ENCODE assay signal across 11 mouse cellular contexts in genomic region chr6:5859630-5860029, GRCm38 (mm10).
DNase-seq lines count a peak whose midpoint lies in the region; ATAC-seq and TF ChIP-seq lines count a peak whose summit lies in the region.
"Had no signal": no experiment of that assay in that cellular context is flagged by ENCODE, and none has a peak within 500 bp of the region (broad histone marks: within the 10 kb centered on the region; RNA-seq: fewer than 3 reads in every experiment).

No protein-coding gene starts in this region.

- TF ChIP-seq RAD21 in CH12.LX (IDR thresholded peaks at IDR 0.05; ENCODE audit: low read depth, low read length) = no peak

- H3K9me3 ChIP-seq in CH12.LX (replicated peaks; ENCODE audit: low read length) = no peaks in the 10 kb centered on the region
- no peaks in the 10 kb centered on the region for H3K9me3 ChIP-seq in embryonic facial prominence, embryonic 15.5 days (replicated peaks)
- no peaks in the 10 kb centered on the region for H3K9me3 ChIP-seq in limb, embryonic 13.5 days
- no peaks in the 10 kb centered on the region for H3K9me3 ChIP-seq in midbrain, embryonic 14.5 days (ENCODE audit: control insufficient read depth, low read length)

- WGBS in embryonic facial prominence, embryonic 15.5 days = 49% methylated on average over 8 of the region's 8 CpGs
- 50% methylated on average over 8 of the region's 8 CpGs for WGBS in limb, embryonic 13.5 days
- WGBS in midbrain, embryonic 14.5 days = 73% methylated on average over 8 of the region's 8 CpGs

- ATAC-seq in embryonic facial prominence, embryonic 15.5 days (ENCODE audit: insufficient number of reproducible peaks, low FRiP score, low TSS enrichment, low read depth) = no peak
- no peak for ATAC-seq in limb, embryonic 13.5 days (ENCODE audit: low FRiP score, low read depth)
- ATAC-seq in midbrain, embryonic 14.5 days (ENCODE audit: low FRiP score, low TSS enrichment) = peak; percentile 25; the same call in 1 of the 2 replicates
- ATAC-seq: activated CD4-positive, CD25-positive, alpha-beta regulatory T cell, adult 4 months had no signal

- no peak overlapping the region for H3K27ac ChIP-seq in CH12.LX (ENCODE audit: insufficient read depth, low read depth)
- H3K27ac ChIP-seq in embryonic facial prominence, embryonic 15.5 days (replicated peaks) = no peak overlapping the region
- H3K27ac ChIP-seq in limb, embryonic 13.5 days = 0 out of 2 replicates have a peak overlapping the region, but pooled peaks have one; percentile 6
- no peak overlapping the region for H3K27ac ChIP-seq in midbrain, embryonic 14.5 days (replicated peaks; ENCODE audit: low read depth, low read length)

- no peak overlapping the region for H3K4me3 ChIP-seq in CH12.LX (replicated peaks in 1 of 3; ENCODE audit: low read depth in 2 of 3, low read length in 2 of 3, poor library complexity in 1 of 3)
- no peak overlapping the region for H3K4me3 ChIP-seq in embryonic facial prominence, embryonic 15.5 days (replicated peaks)
- H3K4me3 ChIP-seq in limb, embryonic 13.5 days = no peak overlapping the region
- no peak overlapping the region for H3K4me3 ChIP-seq in midbrain, embryonic 14.5 days (replicated peaks; ENCODE audit: low read depth, low read length)

- peaks cover 0 to 5% of the 10 kb centered on the region in 2 experiments; a peak in 1 of 4 replicates for H3K4me1 ChIP-seq in CH12.LX (ENCODE audit: control insufficient read depth in 1 of 2, insufficient read depth in 2 of 2)
- H3K4me1 ChIP-seq in embryonic facial prominence, embryonic 15.5 days = peaks cover 19% of the 10 kb centered on the region
- H3K4me1 ChIP-seq in limb, embryonic 13.5 days = peaks cover 30% of the 10 kb centered on the region
- no peaks in the 10 kb centered on the region for H3K4me1 ChIP-seq in midbrain, embryonic 14.5 days (ENCODE audit: control insufficient read depth, insufficient read depth, low read length)

- in situ Hi-C loops in CH12.LX (cut with MboI; ENCODE audit: low pct_ligation_motif_present, low pct_unique_long_range_greater_than_20kb, low sequenced_read_pairs) = no loop called here

- dilution Hi-C loops in CH12.LX (cut with MboI; ENCODE audit: extremely low pct_ligation_motif_present, extremely low pct_unique_long_range_greater_than_20kb, low sequenced_read_pairs) = no loop called here

- TF ChIP-seq POLR2A in CH12.LX (IDR thresholded peaks at IDR 0.05; ENCODE audit: low read depth, low read length) = no peak

- intact Hi-C loops in gastrocnemius, postnatal 14 days (cut with DNase I; ENCODE audit: low total_unique reads) = loop anchor here (10.0 kb wide), 1 partner anchor 1025 kb away; the partner anchor contains the start of gene Dlx5

- peak overlapping the region; percentile 97 for H3K4me2 ChIP-seq in CH12.LX (ENCODE audit: insufficient read depth, low read depth, poor library complexity, severe bottlenecking)
- H3K4me2 ChIP-seq in embryonic facial prominence, embryonic 15.5 days (replicated peaks) = peak overlapping the region; percentile 40
- H3K4me2 ChIP-seq in limb, embryonic 13.5 days (replicated peaks) = peak overlapping the region; percentile 41; the same call in 1 of the 2 replicates
- H3K4me2 ChIP-seq in midbrain, embryonic 14.5 days (ENCODE audit: low read length) = peak overlapping the region; percentile 38

- no peak for DNase-seq in CH12.LX (ENCODE audit: extremely low read depth)
- DNase-seq in midbrain, embryonic 14.5 days = no peak
- DNase-seq in T-cell, adult 2 months (ENCODE audit: low spot score) = no peak
- no peak for DNase-seq in gastrocnemius, adult 18-20 months (ENCODE audit: low spot score)
- DNase-seq in frontal cortex, adult 2 months (ENCODE audit: extremely low spot score in 1 of 2, low spot score in 1 of 2) = no peak
- DNase-seq in gastrocnemius, postnatal 14 days = no peak
- DNase-seq: right cerebral cortex, postnatal 4 days; thymus, postnatal 4 days had no signal

- no peak for TF ChIP-seq CTCF in CH12.LX (conservative IDR thresholded peaks at IDR 0.05 in 1 of 2, IDR thresholded peaks at IDR 0.05 in 1 of 2; ENCODE audit: low read depth in 2 of 2, low read length in 2 of 2)

- no peaks in the 10 kb centered on the region for H3K79me2 ChIP-seq in CH12.LX (replicated peaks; ENCODE audit: control insufficient read depth, extremely low read depth, insufficient read depth, poor library complexity, severe bottlenecking)

- no peaks in the 10 kb centered on the region for H3K27me3 ChIP-seq in CH12.LX (replicated peaks)
- peaks cover 7% of the 10 kb centered on the region; the same call in 1 of the 2 replicates for H3K27me3 ChIP-seq in embryonic facial prominence, embryonic 15.5 days
- peaks cover 5% of the 10 kb centered on the region for H3K27me3 ChIP-seq in limb, embryonic 13.5 days
- no peaks in the 10 kb centered on the region for H3K27me3 ChIP-seq in midbrain, embryonic 14.5 days (ENCODE audit: control insufficient read depth, insufficient read depth, low read length)

- no peaks in the 10 kb centered on the region for H3K36me3 ChIP-seq in CH12.LX (replicated peaks in 1 of 2; ENCODE audit: control insufficient read depth in 1 of 2, insufficient read depth in 1 of 2, low read length in 1 of 2)
- no peaks in the 10 kb centered on the region for H3K36me3 ChIP-seq in embryonic facial prominence, embryonic 15.5 days
- no peaks in the 10 kb centered on the region for H3K36me3 ChIP-seq in limb, embryonic 13.5 days
- H3K36me3 ChIP-seq in midbrain, embryonic 14.5 days (ENCODE audit: control insufficient read depth, insufficient read depth, low read length) = no peaks in the 10 kb centered on the region

- no peak overlapping the region for H3K9ac ChIP-seq in CH12.LX (ENCODE audit: insufficient read depth, low read depth)
- no peak overlapping the region for H3K9ac ChIP-seq in embryonic facial prominence, embryonic 15.5 days
- H3K9ac ChIP-seq in limb, embryonic 13.5 days = no peak overlapping the region
- no peak overlapping the region for H3K9ac ChIP-seq in midbrain, embryonic 14.5 days (replicated peaks; ENCODE audit: low read length)

- TF ChIP-seq EP300 in CH12.LX (IDR thresholded peaks at IDR 0.05; ENCODE audit: low read length) = no peak

TF ChIP-seq in CH12.LX, 34 proteins besides CTCF, POLR2A, EP300 and RAD21:
- no peak for TF ChIP-seq MEF2A (IDR thresholded peaks at IDR 0.05; ENCODE audit: borderline replicate concordance, low read depth, low read length)
- TF ChIP-seq TBP (conservative IDR thresholded peaks at IDR 0.05; ENCODE audit: low read depth, low read length) = no peak
- no peak for TF ChIP-seq ELF1 (IDR thresholded peaks at IDR 0.05; ENCODE audit: low read depth, low read length)
- no peak for TF ChIP-seq MAX (IDR thresholded peaks at IDR 0.05; ENCODE audit: low read length)
- TF ChIP-seq MYC (IDR thresholded peaks at IDR 0.05; ENCODE audit: low read depth, low read length) = no peak
- TF ChIP-seq IRF4 (IDR thresholded peaks at IDR 0.05; ENCODE audit: low read depth, low read length) = no peak
- no peak for TF ChIP-seq ETS1 (conservative IDR thresholded peaks at IDR 0.05; ENCODE audit: low read depth, low read length)
- TF ChIP-seq SIN3A (IDR thresholded peaks at IDR 0.05; ENCODE audit: low read length) = no peak
- no peak for TF ChIP-seq NRF1 (IDR thresholded peaks at IDR 0.05; ENCODE audit: low read depth, low read length)
- TF ChIP-seq JUND (conservative IDR thresholded peaks at IDR 0.05; ENCODE audit: low read depth, low read length) = no peak
- no peak for TF ChIP-seq RCOR1 (conservative IDR thresholded peaks at IDR 0.05; ENCODE audit: low read depth, low read length)
- no peak for TF ChIP-seq ZKSCAN1 (IDR thresholded peaks at IDR 0.05; ENCODE audit: borderline replicate concordance, low read depth, low read length)
- TF ChIP-seq GABPA (IDR thresholded peaks at IDR 0.05; ENCODE audit: insufficient replicate concordance, low read depth, low read length) = no peak
- TF ChIP-seq USF1 (IDR thresholded peaks at IDR 0.05; ENCODE audit: low read depth, low read length) = no peak
- TF ChIP-seq ZNF384 (IDR thresholded peaks at IDR 0.05; ENCODE audit: low read depth, low read length) = no peak
- no peak for TF ChIP-seq POLR2AphosphoS2 (IDR thresholded peaks at IDR 0.05; ENCODE audit: low read depth, low read length)
- no peak for TF ChIP-seq ZMIZ1 (IDR thresholded peaks at IDR 0.05; ENCODE audit: low read depth, low read length)
- TF ChIP-seq TCF12 (IDR thresholded peaks at IDR 0.05; ENCODE audit: low read depth, low read length) = no peak
TF ChIP-seq in CH12.LX: peak in this region for 0.

Comparison
In these comparisons a context has a peak if more than half of its experiments do, and no peak if none do; other contexts are left out.
1. H3K4me2 ChIP-seq: peak in every context shown above with its lines; median percentile 97 in CH12.LX; 41 in limb, embryonic 13.5 days; 40 in embryonic facial prominence, embryonic 15.5 days; 38 in midbrain, embryonic 14.5 days.